Mouse (Mus musculus) kidney, adult 2 months (tissue): ENCODE data around the gene Dhx37.

Experiments
- CTCF ChIP-seq: fragments of 200-500 bp; conservative IDR thresholded peaks from 2 replicates; pipeline ENCODE4 v1.5.1; 2011; ENCODE audit warnings: low read depth, mild to moderate bottlenecking, control low read depth, low read length, moderate library complexity, mixed read lengths; ENCODE audit not compliant: insufficient read depth, insufficient read length
- POLR2A ChIP-seq: fragments of 200-500 bp; IDR thresholded peaks from one replicate; pipeline ENCODE4 v1.6.1; 2011; ENCODE audit warnings: low read depth, low read length, control low read depth

GRCm38 (mm10) chr5:125482474-125482873, 48.6 kb upstream of the Dhx37 start:
- TF ChIP-seq CTCF (no peak), POLR2A (no peak)
